Mouse (Mus musculus): ENCODE measurements at regions not wholly inside any gene's neighbourhood (a gene's known extent, or its start where the extent isn't known, plus 50 kb on each side); places are given as distances from the start of the nearest gene placed in this dataset.

GRCm38 (mm10) chr3:140566996-140567517, 645.1 kb downstream of the Pdha2 start:
- no peaks in the 10 kb centered on the region for H3K4me1 ChIP-seq (ENCODE audit: control insufficient read depth, insufficient read depth, low read length)
- ATAC-seq (ENCODE audit: low FRiP score), result no peak
- 85% methylated on average over 4 of the region's 4 CpGs for WGBS
- no peaks in the 10 kb centered on the region for H3K27me3 ChIP-seq (ENCODE audit: control insufficient read depth, insufficient read depth, low read length)
- H3K27ac ChIP-seq (ENCODE audit: low read depth, low read length), result no peak overlapping the region
- no peak for DNase-seq (ENCODE audit: low spot score, missing footprints)
- H3K4me2 ChIP-seq, result no peak overlapping the region
- H3K9ac ChIP-seq (ENCODE audit: low read length), result no peak overlapping the region
- H3K36me3 ChIP-seq (ENCODE audit: control insufficient read depth, insufficient read depth, low read length), result no peaks in the 10 kb centered on the region
- H3K4me3 ChIP-seq (ENCODE audit: low read depth, low read length), result no peak overlapping the region
- H3K9me3 ChIP-seq (ENCODE audit: control insufficient read depth, low read length), result no peaks in the 10 kb centered on the region

- H3K27ac ChIP-seq (ENCODE audit: low read depth, low read length), result no peak overlapping the region
Observed at GRCm38 (mm10) chr3:140554736-140555135, 657.4 kb downstream of the Pdha2 start.

GRCm38 (mm10) chr3:140548483-140548882, 663.7 kb downstream of the Pdha2 start:
- ATAC-seq (ENCODE audit: low FRiP score) (no peak), DNase-seq (ENCODE audit: low spot score, missing footprints) (no peak)
- H3K27ac ChIP-seq (ENCODE audit: low read depth, low read length), result no peak overlapping the region
- H3K4me1 ChIP-seq (ENCODE audit: control insufficient read depth, insufficient read depth, low read length), result no peaks in the 10 kb centered on the region
- H3K4me2 ChIP-seq, result no peak overlapping the region
- H3K4me3 ChIP-seq (ENCODE audit: low read depth, low read length), result no peak overlapping the region
- no peaks in the 10 kb centered on the region for H3K9me3 ChIP-seq (ENCODE audit: control insufficient read depth, low read length)
- H3K9ac ChIP-seq (ENCODE audit: low read length), result no peak overlapping the region
- no peaks in the 10 kb centered on the region for H3K27me3 ChIP-seq (ENCODE audit: control insufficient read depth, insufficient read depth, low read length)
- H3K36me3 ChIP-seq (ENCODE audit: control insufficient read depth, insufficient read depth, low read length), result no peaks in the 10 kb centered on the region
- 84% methylated on average over 3 of the region's 3 CpGs for WGBS

More at GRCm38 (mm10) chr3:140554736-140555135, 657.4 kb downstream of the Pdha2 start:
- 79% methylated on average over 3 of the region's 3 CpGs for WGBS
- no peak overlapping the region for H3K4me3 ChIP-seq (ENCODE audit: low read depth, low read length)
- H3K9me3 ChIP-seq (ENCODE audit: control insufficient read depth, low read length), result no peaks in the 10 kb centered on the region
- no peaks in the 10 kb centered on the region for H3K4me1 ChIP-seq (ENCODE audit: control insufficient read depth, insufficient read depth, low read length)
- no peak overlapping the region for H3K4me2 ChIP-seq
- H3K9ac ChIP-seq (ENCODE audit: low read length), result no peak overlapping the region
- ATAC-seq (ENCODE audit: low FRiP score), result no peak
- no peaks in the 10 kb centered on the region for H3K36me3 ChIP-seq (ENCODE audit: control insufficient read depth, insufficient read depth, low read length)
- H3K27me3 ChIP-seq (ENCODE audit: control insufficient read depth, insufficient read depth, low read length), result no peaks in the 10 kb centered on the region
- no peak for DNase-seq (ENCODE audit: low spot score, missing footprints)

- Histone ChIP-seq H3K4me3 (ENCODE audit: low read depth, low read length) (no peak overlapping the region), H3K27ac (ENCODE audit: low read depth, low read length) (no peak overlapping the region), H3K27me3 (ENCODE audit: control insufficient read depth, insufficient read depth, low read length) (no peaks in the 10 kb centered on the region), H3K4me2 (no peak overlapping the region), H3K36me3 (ENCODE audit: control insufficient read depth, insufficient read depth, low read length) (no peaks in the 10 kb centered on the region), H3K4me1 (ENCODE audit: control insufficient read depth, insufficient read depth, low read length) (no peaks in the 10 kb centered on the region), H3K9ac (ENCODE audit: low read length) (no peak overlapping the region), H3K9me3 (ENCODE audit: control insufficient read depth, low read length) (no peaks in the 10 kb centered on the region)
- DNase-seq (ENCODE audit: low spot score, missing footprints), result no peak
- ATAC-seq (ENCODE audit: low FRiP score), result no peak
- 89% methylated on average over 6 of the region's 6 CpGs for WGBS
Observed at GRCm38 (mm10) chr3:140531747-140532502, 680.2 kb downstream of the Pdha2 start.

- H3K4me3 ChIP-seq (ENCODE audit: low read depth, low read length), result no peak overlapping the region
- no peak overlapping the region for H3K27ac ChIP-seq (ENCODE audit: low read depth, low read length)
- H3K9ac ChIP-seq (ENCODE audit: low read length), result no peak overlapping the region
- H3K27me3 ChIP-seq (ENCODE audit: control insufficient read depth, insufficient read depth, low read length), result no peaks in the 10 kb centered on the region
- no peak overlapping the region for H3K4me2 ChIP-seq
- no peak for ATAC-seq (ENCODE audit: low FRiP score)
- H3K9me3 ChIP-seq (ENCODE audit: control insufficient read depth, low read length), result no peaks in the 10 kb centered on the region
- DNase-seq (ENCODE audit: low spot score, missing footprints), result no peak
- no peaks in the 10 kb centered on the region for H3K4me1 ChIP-seq (ENCODE audit: control insufficient read depth, insufficient read depth, low read length)
- no peaks in the 10 kb centered on the region for H3K36me3 ChIP-seq (ENCODE audit: control insufficient read depth, insufficient read depth, low read length)
Observed at GRCm38 (mm10) chr3:140521653-140522278, 690.4 kb downstream of the Pdha2 start.

- Histone ChIP-seq H3K4me2 (no peak overlapping the region), H3K27ac (ENCODE audit: low read depth, low read length) (no peak overlapping the region), H3K36me3 (ENCODE audit: control insufficient read depth, insufficient read depth, low read length) (no peaks in the 10 kb centered on the region), H3K9ac (ENCODE audit: low read length) (no peak overlapping the region), H3K9me3 (ENCODE audit: control insufficient read depth, low read length) (no peaks in the 10 kb centered on the region), H3K4me1 (ENCODE audit: control insufficient read depth, insufficient read depth, low read length) (no peaks in the 10 kb centered on the region), H3K4me3 (ENCODE audit: low read depth, low read length) (no peak overlapping the region), H3K27me3 (ENCODE audit: control insufficient read depth, insufficient read depth, low read length) (no peaks in the 10 kb centered on the region)
- ATAC-seq (ENCODE audit: low FRiP score) (no peak), DNase-seq (ENCODE audit: low spot score, missing footprints) (no peak)
Observed at GRCm38 (mm10) chr3:140510835-140511234, 701.3 kb downstream of the Pdha2 start.

GRCm38 (mm10) chr3:140510094-140510493, 702.1 kb downstream of the Pdha2 start:
- no peak overlapping the region for H3K4me2 ChIP-seq
- H3K27ac ChIP-seq (ENCODE audit: low read depth, low read length), result no peak overlapping the region
- DNase-seq (ENCODE audit: low spot score, missing footprints), result no peak
- no peak overlapping the region for H3K9ac ChIP-seq (ENCODE audit: low read length)
- no peak overlapping the region for H3K4me3 ChIP-seq (ENCODE audit: low read depth, low read length)
- ATAC-seq (ENCODE audit: low FRiP score), result no peak
- no peaks in the 10 kb centered on the region for H3K9me3 ChIP-seq (ENCODE audit: control insufficient read depth, low read length)
- H3K36me3 ChIP-seq (ENCODE audit: control insufficient read depth, insufficient read depth, low read length), result no peaks in the 10 kb centered on the region
- no peaks in the 10 kb centered on the region for H3K27me3 ChIP-seq (ENCODE audit: control insufficient read depth, insufficient read depth, low read length)
- WGBS, result 84% methylated on average over 2 of the region's 2 CpGs
- H3K4me1 ChIP-seq (ENCODE audit: control insufficient read depth, insufficient read depth, low read length), result no peaks in the 10 kb centered on the region

- Histone ChIP-seq H3K36me3 (ENCODE audit: control insufficient read depth, insufficient read depth, low read length) (no peaks in the 10 kb centered on the region), H3K4me2 (no peak overlapping the region), H3K9me3 (ENCODE audit: control insufficient read depth, low read length) (no peaks in the 10 kb centered on the region), H3K4me1 (ENCODE audit: control insufficient read depth, insufficient read depth, low read length) (no peaks in the 10 kb centered on the region), H3K9ac (ENCODE audit: low read length) (no peak overlapping the region), H3K4me3 (ENCODE audit: low read depth, low read length) (no peak overlapping the region), H3K27me3 (ENCODE audit: control insufficient read depth, insufficient read depth, low read length) (no peaks in the 10 kb centered on the region), H3K27ac (ENCODE audit: low read depth, low read length) (no peak overlapping the region)
- DNase-seq (ENCODE audit: low spot score, missing footprints) (no peak), ATAC-seq (ENCODE audit: low FRiP score) (no peak)
- whole genome bisulfite sequencing, result 68% methylated on average over 1 of the region's 1 CpGs
Observed at GRCm38 (mm10) chr3:140494134-140494533, 718.0 kb downstream of the Pdha2 start.

- H3K4me1 ChIP-seq (ENCODE audit: control insufficient read depth, insufficient read depth, low read length), result no peaks in the 10 kb centered on the region; the same call in 1 of the 2 replicates
- no peak overlapping the region for H3K9ac ChIP-seq (ENCODE audit: low read length)
- 21% methylated on average over 3 of the region's 3 CpGs for WGBS
- H3K9me3 ChIP-seq (ENCODE audit: control insufficient read depth, low read length), result no peaks in the 10 kb centered on the region
- H3K4me3 ChIP-seq (ENCODE audit: low read depth, low read length), result no peak overlapping the region
- H3K36me3 ChIP-seq (ENCODE audit: control insufficient read depth, insufficient read depth, low read length), result no peaks in the 10 kb centered on the region
- H3K27me3 ChIP-seq (ENCODE audit: control insufficient read depth, insufficient read depth, low read length), result no peaks in the 10 kb centered on the region
- no peak overlapping the region for H3K27ac ChIP-seq (ENCODE audit: low read depth, low read length)
- ATAC-seq (ENCODE audit: low FRiP score), result peak; percentile 75
- DNase-seq (ENCODE audit: low spot score, missing footprints), result no peak
- no peak overlapping the region for H3K4me2 ChIP-seq
Observed at GRCm38 (mm10) chr3:140477670-140478208, 734.4 kb downstream of the Pdha2 start.
